Mouse (Mus musculus): ENCODE measurements around the gene Tnr. TPM values are rescaled to one million over a fixed set of nuclear protein-coding genes. Genes with fewer than 3 reads are reported as not detected.

The Tnr gene
- polyA plus RNA-seq, 1 experiment from 2014 or later: 0.50 TPM

- Histone ChIP-seq H3K27me3 (no peaks in the 10 kb centered on the region), H3K4me1 (0 out of 2 replicates have a peak, but pooled peaks cover 8% of the 10 kb centered on the region), H3K4me2 (replicated peaks) (no peak overlapping the region), H3K27ac (replicated peaks) (no peak overlapping the region), H3K4me3 (no peak overlapping the region), H3K9ac (replicated peaks) (no peak overlapping the region), H3K9me3 (no peaks in the 10 kb centered on the region), H3K36me3 (no peaks in the 10 kb centered on the region)
- no peak for ATAC-seq (ENCODE audit: low FRiP score, low read depth)
- 94% methylated on average over 4 of the region's 4 CpGs for WGBS
Observed at GRCm38 (mm10) chr1:159645719-159646118, 122.2 kb downstream of the Tnr start.

DNA sequence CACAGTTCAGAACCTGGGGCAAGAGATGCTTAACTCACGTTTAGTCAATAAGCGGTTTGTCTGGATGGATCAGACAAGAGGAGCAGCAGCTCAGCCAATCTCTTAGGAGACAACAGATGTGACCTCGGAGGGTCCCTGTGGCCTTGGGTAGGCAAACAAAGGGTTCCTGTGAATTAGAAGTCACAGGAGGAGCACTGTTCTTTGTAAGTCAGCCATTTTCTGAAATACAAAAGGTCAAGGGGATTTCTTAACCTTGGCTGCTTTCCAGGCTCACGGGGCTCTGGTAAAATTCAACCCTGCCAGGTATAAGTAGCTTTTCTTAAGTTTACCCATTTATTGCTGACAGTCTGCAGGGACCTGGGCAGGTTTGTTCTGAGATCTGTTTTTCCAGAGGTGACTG lies 126.9 kb downstream of the Tnr start:
- no peaks in the 10 kb centered on the region for H3K36me3 ChIP-seq
- H3K4me1 ChIP-seq: 0 out of 2 replicates have a peak, but pooled peaks cover 8% of the 10 kb centered on the region
- no peak overlapping the region for H3K9ac ChIP-seq (replicated peaks)
- H3K27me3 ChIP-seq: no peaks in the 10 kb centered on the region
- no peaks in the 10 kb centered on the region for H3K9me3 ChIP-seq
- 11% methylated on average over 4 of the region's 4 CpGs for WGBS
- no peak overlapping the region for H3K27ac ChIP-seq (replicated peaks)
- no peak overlapping the region for H3K4me3 ChIP-seq
- H3K4me2 ChIP-seq (replicated peaks): no peak overlapping the region
- no peak for ATAC-seq (ENCODE audit: low FRiP score, low read depth)

GRCm38 (mm10) chr1:159655241-159655640 lies 131.7 kb downstream of the Tnr start:
- no peak overlapping the region for H3K27ac ChIP-seq (replicated peaks)
- no peaks in the 10 kb centered on the region for H3K27me3 ChIP-seq
- no peaks in the 10 kb centered on the region for H3K36me3 ChIP-seq
- no peak overlapping the region for H3K4me3 ChIP-seq
- no peak overlapping the region for H3K9ac ChIP-seq (replicated peaks)
- no peak for ATAC-seq (ENCODE audit: low FRiP score, low read depth)
- no peak overlapping the region for H3K4me2 ChIP-seq (replicated peaks)
- 90% methylated on average over 3 of the region's 3 CpGs for WGBS
- peaks cover 12% of the 10 kb centered on the region; the same call in 1 of the 2 replicates for H3K4me1 ChIP-seq
- no peaks in the 10 kb centered on the region for H3K9me3 ChIP-seq

GRCm38 (mm10) chr1:159657856-159658542 lies 134.4 kb downstream of the Tnr start:
- no peak; the same call in 1 of the 2 replicates for ATAC-seq (ENCODE audit: low FRiP score, low read depth)
- Histone ChIP-seq H3K9ac (replicated peaks) (no peak overlapping the region), H3K4me1 (peaks cover 13% of the 10 kb centered on the region), H3K4me2 (replicated peaks) (no peak overlapping the region), H3K9me3 (no peaks in the 10 kb centered on the region), H3K27ac (replicated peaks) (no peak overlapping the region), H3K36me3 (no peaks in the 10 kb centered on the region), H3K27me3 (no peaks in the 10 kb centered on the region), H3K4me3 (no peak overlapping the region)
- WGBS: 40% methylated on average over 11 of the region's 11 CpGs

DNA sequence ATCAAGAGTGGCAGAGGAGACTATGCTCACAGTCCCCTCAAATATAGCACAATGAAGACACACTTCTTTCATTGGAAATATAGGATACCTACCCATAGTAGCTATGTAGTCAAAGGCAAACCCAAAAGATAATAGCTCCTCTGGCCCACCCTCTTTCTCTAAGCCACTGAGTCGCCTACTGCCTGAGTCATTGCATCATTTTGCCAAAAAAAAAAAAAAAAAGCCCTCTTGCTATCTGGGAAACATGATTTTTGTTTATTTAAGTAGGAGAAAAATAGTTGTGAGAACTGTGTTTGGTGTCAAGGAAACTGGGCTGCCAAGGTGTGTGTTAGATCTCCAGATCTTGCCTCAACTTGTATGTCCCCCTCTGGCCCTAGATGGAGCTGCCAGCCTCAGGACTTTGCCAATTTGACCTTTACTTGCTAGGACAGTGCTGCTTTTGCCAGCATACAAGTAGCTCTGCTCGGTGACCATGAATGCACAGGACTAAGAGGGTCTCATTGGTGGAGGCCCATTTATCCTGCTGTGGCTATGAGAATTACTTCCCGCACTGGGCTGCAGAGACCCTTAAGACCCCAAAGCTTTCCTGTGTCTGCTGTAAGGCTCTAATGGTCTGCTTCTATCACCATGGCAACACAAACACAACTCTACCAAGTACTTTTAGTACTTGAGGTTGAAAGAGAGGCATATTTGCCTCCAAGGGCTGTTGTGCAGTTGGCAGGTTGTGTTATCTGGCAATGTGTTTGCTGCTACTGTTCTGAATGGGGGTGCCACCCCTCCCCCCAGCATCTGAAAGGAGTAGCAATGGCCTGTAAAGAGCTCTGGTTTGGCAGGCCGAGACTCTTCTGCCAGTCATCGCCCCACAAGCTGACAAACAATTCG lies 137.3 kb downstream of the Tnr start:
- no peak overlapping the region for H3K27ac ChIP-seq (replicated peaks)

DNA sequence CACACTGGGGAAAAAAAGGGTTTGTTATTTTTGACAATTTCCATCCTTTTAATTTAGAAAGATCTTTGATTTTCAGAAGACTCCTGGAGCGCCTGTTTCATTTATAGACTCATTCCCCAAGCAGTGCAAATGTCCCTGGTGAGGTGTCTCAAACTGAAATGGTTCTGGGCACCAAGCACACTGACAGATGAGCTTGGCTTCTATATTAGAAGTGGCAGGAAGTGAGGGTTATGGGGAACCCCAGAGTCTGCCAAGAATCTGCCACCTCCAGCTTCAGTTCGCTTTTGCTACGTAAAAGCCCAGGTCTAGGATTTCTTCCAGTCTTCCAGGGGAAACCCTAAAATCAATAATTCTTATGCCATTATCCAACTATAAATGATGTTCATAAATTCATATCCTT lies 140.9 kb downstream of the Tnr start:
- H3K27me3 ChIP-seq: no peaks in the 10 kb centered on the region
- WGBS: 96% methylated on average over 3 of the region's 3 CpGs
- H3K4me1 ChIP-seq: peaks cover 5% of the 10 kb centered on the region
- H3K36me3 ChIP-seq: no peaks in the 10 kb centered on the region
- H3K4me3 ChIP-seq: no peak overlapping the region
- no peak overlapping the region for H3K4me2 ChIP-seq (replicated peaks)
- H3K27ac ChIP-seq (replicated peaks): no peak overlapping the region
- no peak overlapping the region for H3K9ac ChIP-seq (replicated peaks)
- no peak for ATAC-seq (ENCODE audit: low FRiP score, low read depth)
- H3K9me3 ChIP-seq: no peaks in the 10 kb centered on the region

More for the DNA sequence above, 137.3 kb downstream of the Tnr start:
- H3K4me1 ChIP-seq: peaks cover 13% of the 10 kb centered on the region
- H3K4me2 ChIP-seq (replicated peaks): no peak overlapping the region
- no peaks in the 10 kb centered on the region for H3K9me3 ChIP-seq
- ATAC-seq (ENCODE audit: low FRiP score, low read depth): peak; percentile 48
- no peak overlapping the region for H3K4me3 ChIP-seq
- H3K9ac ChIP-seq (replicated peaks): no peak overlapping the region
- no peaks in the 10 kb centered on the region for H3K27me3 ChIP-seq
- no peaks in the 10 kb centered on the region for H3K36me3 ChIP-seq
- WGBS: 40% methylated on average over 6 of the region's 6 CpGs

DNA sequence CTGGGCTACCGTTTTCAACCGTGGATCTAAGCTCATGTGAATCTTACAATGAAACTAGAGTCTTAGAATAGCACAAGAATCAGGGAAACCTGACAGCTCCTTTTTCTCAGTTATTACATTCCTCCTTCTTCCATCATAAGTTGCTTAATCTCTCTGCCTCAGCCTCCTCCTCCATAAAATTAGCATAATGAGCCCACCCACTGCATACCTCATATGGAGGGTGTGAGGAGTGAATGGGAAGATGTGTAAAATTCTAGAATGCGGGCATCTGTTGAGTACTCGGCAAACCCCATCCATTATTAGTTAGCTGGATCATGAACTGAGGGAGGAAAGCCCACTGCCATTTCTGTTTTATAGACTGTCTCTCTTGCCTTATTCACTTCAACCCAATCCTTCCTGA lies 141.4 kb downstream of the Tnr start:
- no peak overlapping the region for H3K27ac ChIP-seq (replicated peaks)
- H3K9me3 ChIP-seq: no peaks in the 10 kb centered on the region
- H3K4me3 ChIP-seq: no peak overlapping the region
- H3K36me3 ChIP-seq: no peaks in the 10 kb centered on the region
- WGBS: 90% methylated on average over 4 of the region's 4 CpGs
- no peaks in the 10 kb centered on the region for H3K27me3 ChIP-seq
- no peak for ATAC-seq (ENCODE audit: low FRiP score, low read depth)
- peaks cover 5% of the 10 kb centered on the region for H3K4me1 ChIP-seq
- no peak overlapping the region for H3K9ac ChIP-seq (replicated peaks)
- no peak overlapping the region for H3K4me2 ChIP-seq (replicated peaks)

GRCm38 (mm10) chr1:159670629-159671150 lies 147.1 kb downstream of the Tnr start:
- ATAC-seq (ENCODE audit: low FRiP score, low read depth): peak; percentile 86
- H3K27ac ChIP-seq (replicated peaks): peak overlapping the region; percentile 56; the same call in 1 of the 2 replicates
- peaks cover 14% of the 10 kb centered on the region for H3K4me1 ChIP-seq
- WGBS: 21% methylated on average over 16 of the region's 16 CpGs
- H3K36me3 ChIP-seq: no peaks in the 10 kb centered on the region
- 0 out of 2 replicates have a peak overlapping the region, but pooled peaks have one; percentile 7 for H3K9ac ChIP-seq (replicated peaks)
- no peak overlapping the region for H3K4me3 ChIP-seq
- no peaks in the 10 kb centered on the region for H3K9me3 ChIP-seq
- peak overlapping the region; percentile 34 for H3K4me2 ChIP-seq (replicated peaks)
- H3K27me3 ChIP-seq: no peaks in the 10 kb centered on the region

- H3K4me1 ChIP-seq: peaks cover 14% of the 10 kb centered on the region
- no peaks in the 10 kb centered on the region for H3K9me3 ChIP-seq
- 85% methylated on average over 8 of the region's 8 CpGs for WGBS
- peak overlapping the region; percentile 34 for H3K4me2 ChIP-seq (replicated peaks)
- H3K36me3 ChIP-seq: no peaks in the 10 kb centered on the region
- H3K27ac ChIP-seq (replicated peaks): peak overlapping the region; percentile 56; the same call in 1 of the 2 replicates
- ATAC-seq (ENCODE audit: low FRiP score, low read depth): peak; percentile 36; the same call in 1 of the 2 replicates
- no peaks in the 10 kb centered on the region for H3K27me3 ChIP-seq
- no peak overlapping the region for H3K9ac ChIP-seq (replicated peaks)
- H3K4me3 ChIP-seq: no peak overlapping the region
Observed at GRCm38 (mm10) chr1:159671181-159671580, 147.6 kb downstream of the Tnr start.

- H3K27me3 ChIP-seq: no peaks in the 10 kb centered on the region
- no peak overlapping the region for H3K4me3 ChIP-seq
- H3K4me1 ChIP-seq: peaks cover 17% of the 10 kb centered on the region
- H3K9me3 ChIP-seq: no peaks in the 10 kb centered on the region
- WGBS: 76% methylated on average over 1 of the region's 1 CpGs
- no peak for ATAC-seq (ENCODE audit: low FRiP score, low read depth)
- H3K9ac ChIP-seq (replicated peaks): no peak overlapping the region
- no peak overlapping the region for H3K4me2 ChIP-seq (replicated peaks)
- no peaks in the 10 kb centered on the region for H3K36me3 ChIP-seq
- no peak overlapping the region for H3K27ac ChIP-seq (replicated peaks)
Observed at GRCm38 (mm10) chr1:159674240-159674639, 150.7 kb downstream of the Tnr start.

DNA sequence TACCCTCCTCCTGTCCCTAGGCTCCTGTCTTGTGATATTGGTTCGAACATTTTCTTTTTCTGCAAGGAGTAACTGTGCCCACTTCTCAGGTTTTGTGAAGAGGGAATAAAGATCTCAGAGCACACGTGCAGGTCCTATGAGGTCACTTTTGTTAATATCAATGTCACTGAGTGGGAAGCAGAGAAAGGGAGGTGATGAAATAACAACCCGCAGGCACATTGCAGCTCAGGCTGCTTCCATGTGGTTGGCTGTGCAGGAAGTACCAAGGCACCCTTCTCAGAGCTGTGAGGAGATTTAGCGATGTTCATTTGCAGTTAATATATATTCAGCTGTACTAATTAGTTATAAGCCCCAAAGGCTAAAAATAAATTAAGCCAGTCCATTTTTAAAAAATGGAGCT lies 151.9 kb downstream of the Tnr start:
- Histone ChIP-seq H3K27ac (replicated peaks) (no peak overlapping the region), H3K4me1 (peaks cover 12% of the 10 kb centered on the region), H3K27me3 (no peaks in the 10 kb centered on the region), H3K9me3 (no peaks in the 10 kb centered on the region), H3K36me3 (no peaks in the 10 kb centered on the region), H3K4me3 (no peak overlapping the region), H3K4me2 (replicated peaks) (no peak overlapping the region), H3K9ac (replicated peaks) (no peak overlapping the region)
- WGBS: 74% methylated on average over 4 of the region's 4 CpGs
- no peak for ATAC-seq (ENCODE audit: low FRiP score, low read depth)
